Mouse (Mus musculus) C2C12 (cell line): ENCODE data around the gene Mvb12a.

Source experiments
- CEBPB ChIP-seq: IDR thresholded peaks from one replicate; pipeline ENCODE4 v1.6.1; 2011; ENCODE audit warnings: low read depth, mild to moderate bottlenecking, control low read depth, moderate library complexity
- CTCF ChIP-seq: IDR thresholded peaks from one replicate; pipeline ENCODE4 v1.5.1; 2011; ENCODE audit not compliant: control insufficient read depth, insufficient read depth, insufficient read length
- FOSL1 ChIP-seq: IDR thresholded peaks from one replicate; pipeline ENCODE4 v1.8.0; 2011; ENCODE audit warnings: mild to moderate bottlenecking, low read length; ENCODE audit not compliant: poor library complexity, insufficient read depth, severe bottlenecking
- MAX ChIP-seq: IDR thresholded peaks from one replicate; pipeline ENCODE4 v1.6.1; 2011; ENCODE audit warnings: mild to moderate bottlenecking, control low read depth
- MYOD1 ChIP-seq: IDR thresholded peaks from one replicate; pipeline ENCODE4 v1.6.1; 2011; ENCODE audit warnings: low read depth; ENCODE audit not compliant: control insufficient read depth, insufficient read length
- MYOG ChIP-seq: IDR thresholded peaks from one replicate; pipeline ENCODE4 v1.6.1; 2011; ENCODE audit not compliant: control insufficient read depth, insufficient read length; ENCODE audit errors: extremely low read depth
- USF1 ChIP-seq: IDR thresholded peaks from one replicate; pipeline ENCODE4 v1.6.1; 2011; ENCODE audit warnings: low read depth, mild to moderate bottlenecking, control low read depth, moderate library complexity

GRCm38 (mm10) chr8:71577856-71578387 lies 35.2 kb downstream of the Mvb12a start:
- no peak for TF ChIP-seq CTCF
- no peak for TF ChIP-seq USF1
- TF ChIP-seq CEBPB: no peak
- TF ChIP-seq MAX: no peak
- TF ChIP-seq MYOG: no peak
- TF ChIP-seq MYOD1: no peak
- no peak for TF ChIP-seq FOSL1
